Mouse (Mus musculus): ENCODE data around the gene Gm9803.

DNA sequence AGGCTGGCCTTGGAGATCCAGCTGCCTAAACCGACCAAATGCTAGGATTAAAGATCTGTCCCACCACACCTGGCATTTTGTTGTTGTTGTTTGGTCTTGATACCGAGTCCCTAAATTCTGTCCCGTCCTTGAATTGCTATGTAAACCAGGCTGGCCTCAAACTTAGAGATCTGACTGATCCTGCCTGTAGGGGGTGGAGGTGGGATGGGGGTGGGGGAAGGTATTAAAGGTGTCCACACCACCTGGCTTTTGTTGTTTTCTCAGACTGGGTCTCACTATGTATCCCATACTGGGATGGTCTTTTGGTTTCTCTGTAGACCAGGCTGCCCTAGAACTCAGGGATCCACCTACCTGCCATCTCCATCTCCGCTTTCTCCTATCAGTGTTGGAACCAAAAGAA, 42.7 kb upstream of the Gm9803 start:
- no peak for TF ChIP-seq CTCF (IDR thresholded peaks at IDR 0.05; ENCODE audit: control insufficient read depth, insufficient read depth, insufficient replicate concordance, low read depth, low read length)
- no peak for TF ChIP-seq POLR2A (IDR thresholded peaks at IDR 0.05; ENCODE audit: control insufficient read depth, low read depth, low read length)

Data from testis, adult 2 months (tissue).